Mouse (Mus musculus) erythroblast, embryonic 14.5 days (primary cell): Measurements from ENCODE around the gene Mtmr14. TPM values are rescaled to one million over a fixed set of nuclear protein-coding genes. Genes with fewer than 3 reads are reported as not detected.

Experiments
- H3K27me3 ChIP-seq: 2 replicates; pipeline ENCODE4 v1.6.1; 2012; ENCODE audit warnings: inconsistent platforms; ENCODE audit not compliant: control insufficient read depth
- H3K36me3 ChIP-seq: 2 replicates; pipeline ENCODE4 v1.6.1; 2012; ENCODE audit warnings: mild to moderate bottlenecking, inconsistent platforms; ENCODE audit not compliant: control insufficient read depth
- H3K4me1 ChIP-seq: 2 replicates; pipeline ENCODE4 v1.6.1; 2012; ENCODE audit warnings: inconsistent platforms; ENCODE audit not compliant: control insufficient read depth
- H3K4me3 ChIP-seq: replicated peaks from 2 replicates; pipeline ENCODE3; 2012; ENCODE audit warnings: moderate library complexity, mild to moderate bottlenecking, inconsistent platforms
- H3K9me3 ChIP-seq: 2 replicates; pipeline ENCODE4 v1.6.1; 2012; ENCODE audit warnings: low read length, inconsistent platforms, mixed read lengths; ENCODE audit not compliant: control insufficient read depth
- GATA1 ChIP-seq: IDR thresholded peaks from 2 replicates; pipeline ENCODE4 v1.6.1; 2012; ENCODE audit warnings: low read length, inconsistent platforms, mixed read lengths
- TAL1 ChIP-seq: IDR thresholded peaks from 3 replicates; pipeline ENCODE4 v1.6.1; 2012; ENCODE audit warnings: low read length, inconsistent platforms, mixed read lengths
- polyA plus RNA-seq: library from polyadenylated mRNA; stranded (reverse); fragments of >175 nt; gene quantifications from 2 replicates; pipeline ENCODE4 v1.2.3, GENCODE M21; 2012

Mtmr14 gene
- polyA plus RNA-seq, 1 experiment, result 11.4 TPM

GRCm38 (mm10) chr6:113267988-113268387 lies 30.3 kb downstream of the Mtmr14 start:
- H3K36me3 ChIP-seq, result peaks cover 97% of the 10 kb centered on the region
- no peaks in the 10 kb centered on the region for H3K27me3 ChIP-seq
- no peak overlapping the region for H3K4me3 ChIP-seq
- no peak for TF ChIP-seq TAL1
- TF ChIP-seq GATA1, result no peak
- no peaks in the 10 kb centered on the region for H3K4me1 ChIP-seq
- H3K9me3 ChIP-seq, result no peaks in the 10 kb centered on the region

- H3K36me3 ChIP-seq, result peaks cover 70% of the 10 kb centered on the region
- no peak overlapping the region for H3K4me3 ChIP-seq
- H3K9me3 ChIP-seq, result no peaks in the 10 kb centered on the region
- H3K27me3 ChIP-seq, result no peaks in the 10 kb centered on the region
- TF ChIP-seq TAL1 (no peak), GATA1 (no peak)
- H3K4me1 ChIP-seq, result no peaks in the 10 kb centered on the region
These were observed 34.7 kb downstream of the Mtmr14 start for GRCm38 (mm10) chr6:113272365-113272764.

DNA sequence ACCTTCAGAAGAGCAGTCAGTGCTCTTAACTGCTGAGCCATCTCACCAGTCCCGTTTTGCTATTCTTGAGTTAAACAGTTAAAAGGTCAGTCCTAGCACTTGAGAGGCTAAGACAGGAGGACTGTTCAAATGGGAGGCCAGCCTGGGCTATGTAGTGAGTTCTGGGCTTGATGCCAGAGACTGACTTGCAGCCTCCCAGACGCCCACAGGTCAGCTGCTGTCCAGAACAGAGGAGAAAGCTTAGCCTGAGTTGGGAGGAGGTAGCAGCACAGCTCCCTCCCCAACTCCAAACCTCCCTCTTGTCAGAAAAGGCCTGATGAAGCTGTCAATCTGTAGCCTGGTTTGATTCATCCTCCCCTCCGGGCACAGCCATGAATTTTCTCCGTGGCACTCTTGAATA lies 39.2 kb downstream of the Mtmr14 start:
- Histone ChIP-seq H3K36me3 (peaks cover 33% of the 10 kb centered on the region), H3K4me3 (no peak overlapping the region), H3K4me1 (no peaks in the 10 kb centered on the region), H3K27me3 (peaks cover 4% of the 10 kb centered on the region), H3K9me3 (no peaks in the 10 kb centered on the region)
- TF ChIP-seq GATA1 (no peak), TAL1 (no peak)

GRCm38 (mm10) chr6:113281676-113282075 lies 44.0 kb downstream of the Mtmr14 start:
- H3K36me3 ChIP-seq, result peaks cover 7% of the 10 kb centered on the region
- TF ChIP-seq TAL1 (no peak), GATA1 (no peak)
- no peaks in the 10 kb centered on the region for H3K9me3 ChIP-seq
- H3K4me1 ChIP-seq, result no peaks in the 10 kb centered on the region; the same call in 1 of the 2 replicates
- no peak overlapping the region for H3K4me3 ChIP-seq
- peaks cover 35% of the 10 kb centered on the region for H3K27me3 ChIP-seq

GRCm38 (mm10) chr6:113282101-113282802 lies 44.6 kb downstream of the Mtmr14 start, which contains the start of gene Cpne9:
Cpne9 (plus strand) TSS chr6:113282307.
- TF ChIP-seq TAL1 (no peak), GATA1 (no peak)
- no peak within 1 kb of the TSS for H3K4me3 ChIP-seq
- peaks cover 7% of the 10 kb centered on the region for H3K36me3 ChIP-seq
- H3K9me3 ChIP-seq, result no peaks in the 10 kb centered on the region
- no peaks in the 10 kb centered on the region; the same call in 1 of the 2 replicates for H3K4me1 ChIP-seq
- peaks cover 35% of the 10 kb centered on the region for H3K27me3 ChIP-seq

DNA sequence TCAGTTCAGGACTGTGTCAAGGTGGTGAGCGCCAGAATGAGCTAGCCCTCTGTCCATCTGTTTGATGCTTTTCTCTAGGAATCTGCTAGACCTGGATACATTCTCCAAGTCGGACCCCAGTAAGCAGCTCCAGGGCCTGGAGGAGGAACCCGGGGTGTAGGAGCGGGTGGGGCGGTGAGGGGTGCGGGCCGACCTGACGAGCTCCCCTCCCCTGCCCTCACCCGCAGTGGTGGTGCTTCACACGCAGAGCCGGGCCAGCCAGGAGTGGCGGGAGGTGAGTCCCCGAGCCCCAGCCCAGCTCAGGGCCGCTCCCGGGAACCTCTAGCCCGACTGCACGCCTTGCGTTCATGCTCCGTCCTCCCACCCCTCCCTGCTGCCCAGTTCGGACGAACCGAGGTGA lies 45.3 kb downstream of the Mtmr14 start:
- Histone ChIP-seq H3K36me3 (peaks cover 3% of the 10 kb centered on the region; the same call in 1 of the 2 replicates), H3K4me3 (no peak overlapping the region), H3K27me3 (peaks cover 35% of the 10 kb centered on the region), H3K4me1 (no peaks in the 10 kb centered on the region; the same call in 1 of the 2 replicates), H3K9me3 (no peaks in the 10 kb centered on the region)
- TF ChIP-seq TAL1 (no peak), GATA1 (no peak)

- Histone ChIP-seq H3K36me3 (peaks cover 3% of the 10 kb centered on the region; the same call in 1 of the 2 replicates), H3K9me3 (no peaks in the 10 kb centered on the region), H3K4me1 (no peaks in the 10 kb centered on the region; the same call in 1 of the 2 replicates), H3K27me3 (peaks cover 35% of the 10 kb centered on the region), H3K4me3 (no peak overlapping the region)
- TF ChIP-seq TAL1 (no peak), GATA1 (no peak)
These were observed 45.9 kb downstream of the Mtmr14 start for GRCm38 (mm10) chr6:113283500-113283899.

GRCm38 (mm10) chr6:113284931-113285330 lies 47.3 kb downstream of the Mtmr14 start:
- Histone ChIP-seq H3K9me3 (no peaks in the 10 kb centered on the region), H3K27me3 (peaks cover 35% of the 10 kb centered on the region), H3K4me1 (no peaks in the 10 kb centered on the region; the same call in 1 of the 2 replicates), H3K36me3 (peaks cover 3% of the 10 kb centered on the region; the same call in 1 of the 2 replicates), H3K4me3 (no peak overlapping the region)
- no peak for TF ChIP-seq TAL1
- no peak for TF ChIP-seq GATA1

DNA sequence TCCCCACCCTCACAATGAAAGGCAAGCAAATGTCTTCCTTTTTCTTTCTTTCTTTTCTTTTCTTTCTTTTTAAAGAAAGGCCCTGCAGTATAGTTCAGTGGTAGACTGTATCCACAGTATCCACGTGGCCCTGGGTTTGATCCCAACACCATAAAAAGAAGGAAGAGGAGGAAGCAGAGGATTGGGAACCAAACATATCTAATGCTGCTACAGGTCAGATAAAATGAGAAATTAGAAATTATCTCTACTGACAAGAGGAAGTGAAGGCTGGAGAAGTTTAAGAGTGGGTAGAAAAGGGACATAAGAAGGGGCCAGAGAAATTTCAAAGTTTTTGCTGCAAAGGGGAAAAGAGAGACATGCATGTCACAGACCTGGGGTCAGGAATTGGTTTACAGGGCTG lies 48.7 kb downstream of the Mtmr14 start:
- TF ChIP-seq GATA1, result no peak
- TF ChIP-seq TAL1, result no peak
- Histone ChIP-seq H3K4me1 (no peaks in the 10 kb centered on the region; the same call in 1 of the 2 replicates), H3K27me3 (peaks cover 35% of the 10 kb centered on the region), H3K9me3 (no peaks in the 10 kb centered on the region), H3K4me3 (no peak overlapping the region), H3K36me3 (no peaks in the 10 kb centered on the region)
